Mouse (Mus musculus): ENCODE measurements at regions not wholly inside any gene's neighbourhood (a gene's known extent, or its start where the extent isn't known, plus 50 kb on each side); places are given as distances from the start of the nearest gene placed in this dataset.

DNA sequence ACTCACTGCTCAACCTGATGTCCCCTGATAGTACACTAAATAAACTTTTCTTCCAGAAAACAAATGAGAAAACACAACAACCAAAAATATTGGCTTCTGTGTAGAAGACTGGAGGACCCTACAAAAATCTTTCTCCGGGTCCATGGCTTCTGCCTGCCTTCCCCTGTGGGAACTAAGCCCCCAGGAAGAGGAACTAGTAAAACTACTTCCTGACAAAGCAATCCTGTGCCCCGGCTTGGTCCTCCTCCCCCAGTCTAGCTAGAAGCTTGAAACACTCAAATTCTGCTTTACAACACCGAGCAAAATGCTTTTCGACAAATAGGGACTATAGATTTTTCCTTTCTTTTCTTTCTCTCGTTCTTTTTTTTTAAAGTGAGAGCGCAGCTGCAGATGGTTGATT, 51.3 kb upstream of the Mki67 start:
- Histone ChIP-seq H3K36me3 (ENCODE audit: control insufficient read depth, insufficient read depth, low read length) (no peaks in the 10 kb centered on the region), H3K27ac (no peak overlapping the region), H3K27me3 (ENCODE audit: control insufficient read depth, insufficient read depth, low read length) (no peaks in the 10 kb centered on the region), H3K79me2 (replicated peaks; ENCODE audit: control insufficient read depth, insufficient read depth, low read length) (no peaks in the 10 kb centered on the region), H3K9ac (ENCODE audit: low read depth, low read length) (no peak overlapping the region), H3K4me3 (no peak overlapping the region), H3K4me1 (ENCODE audit: control insufficient read depth, insufficient read depth, low read length) (no peaks in the 10 kb centered on the region)
- WGBS, result 64% methylated on average over 6 of the region's 6 CpGs
- no peak for DNase-seq
- TF ChIP-seq EP300 (IDR thresholded peaks at IDR 0.05; ENCODE audit: insufficient read depth, low read depth, low read length) (no peak), POLR2A (IDR thresholded peaks at IDR 0.05; ENCODE audit: insufficient read depth, low read depth, low read length) (no peak), CTCF (IDR thresholded peaks at IDR 0.05) (no peak)
- intact Hi-C loops (cut with DNase I), result no loop called here

DNA sequence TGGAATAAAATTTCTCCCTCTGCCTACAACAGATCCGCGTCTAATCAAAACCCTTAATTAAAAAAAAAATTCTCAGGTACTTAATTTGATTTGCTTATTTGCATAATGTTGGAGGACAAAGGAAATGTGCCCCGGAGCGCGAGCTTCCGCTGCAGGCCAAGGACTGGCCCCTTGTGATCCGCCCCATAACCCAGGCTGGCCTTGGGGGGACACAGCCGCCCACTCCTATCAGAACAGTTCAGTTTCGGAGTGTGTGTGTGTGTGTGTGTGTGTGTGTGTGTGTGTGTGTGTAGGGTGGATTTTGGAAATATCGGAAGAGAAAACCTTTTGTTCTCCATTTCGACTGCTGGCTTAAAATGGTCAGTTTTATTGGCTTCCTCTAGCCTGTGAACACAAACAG, 51.9 kb upstream of the Mki67 start:
- no peak for DNase-seq
- Histone ChIP-seq H3K79me2 (replicated peaks; ENCODE audit: control insufficient read depth, insufficient read depth, low read length) (no peaks in the 10 kb centered on the region), H3K9ac (ENCODE audit: low read depth, low read length) (no peak overlapping the region), H3K4me3 (no peak overlapping the region), H3K27me3 (ENCODE audit: control insufficient read depth, insufficient read depth, low read length) (no peaks in the 10 kb centered on the region), H3K27ac (no peak overlapping the region), H3K36me3 (ENCODE audit: control insufficient read depth, insufficient read depth, low read length) (no peaks in the 10 kb centered on the region), H3K4me1 (ENCODE audit: control insufficient read depth, insufficient read depth, low read length) (no peaks in the 10 kb centered on the region)
- WGBS, result 90% methylated on average over 11 of the region's 11 CpGs
- TF ChIP-seq EP300 (IDR thresholded peaks at IDR 0.05; ENCODE audit: insufficient read depth, low read depth, low read length) (no peak), POLR2A (IDR thresholded peaks at IDR 0.05; ENCODE audit: insufficient read depth, low read depth, low read length) (no peak), CTCF (IDR thresholded peaks at IDR 0.05) (no peak)
- intact Hi-C loops (cut with DNase I), result no loop called here

DNA sequence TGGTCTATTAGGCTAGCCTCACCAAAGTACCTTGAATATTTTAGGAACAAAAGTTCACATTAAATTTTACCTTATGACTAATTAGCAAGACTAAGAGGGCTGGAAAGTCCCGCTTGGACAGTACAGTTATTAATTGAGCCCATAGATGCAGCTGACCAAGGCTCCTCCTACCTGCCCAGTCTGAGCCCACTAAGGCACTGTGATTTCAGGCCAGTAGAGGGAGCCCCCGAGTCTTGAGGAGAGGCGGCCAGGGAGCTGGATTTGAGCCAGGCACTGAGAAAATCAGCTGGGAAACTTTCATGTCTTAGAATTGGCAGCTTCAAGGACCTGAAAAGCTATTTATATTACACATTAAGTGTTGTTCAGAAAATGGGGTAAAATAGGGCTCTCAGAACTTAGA, 52.4 kb upstream of the Mki67 start:
- Histone ChIP-seq H3K79me2 (replicated peaks; ENCODE audit: control insufficient read depth, insufficient read depth, low read length) (no peaks in the 10 kb centered on the region), H3K4me1 (ENCODE audit: control insufficient read depth, insufficient read depth, low read length) (no peaks in the 10 kb centered on the region), H3K27me3 (ENCODE audit: control insufficient read depth, insufficient read depth, low read length) (no peaks in the 10 kb centered on the region), H3K4me3 (no peak overlapping the region), H3K9ac (ENCODE audit: low read depth, low read length) (no peak overlapping the region), H3K36me3 (ENCODE audit: control insufficient read depth, insufficient read depth, low read length) (no peaks in the 10 kb centered on the region), H3K27ac (no peak overlapping the region)
- intact Hi-C loops (cut with DNase I), result no loop called here
- TF ChIP-seq POLR2A (IDR thresholded peaks at IDR 0.05; ENCODE audit: insufficient read depth, low read depth, low read length) (no peak), CTCF (IDR thresholded peaks at IDR 0.05) (peak; percentile 98), EP300 (IDR thresholded peaks at IDR 0.05; ENCODE audit: insufficient read depth, low read depth, low read length) (no peak)
- peak; percentile 84 to 89 for DNase-seq
- 8% methylated on average over 3 of the region's 3 CpGs for WGBS

DNA sequence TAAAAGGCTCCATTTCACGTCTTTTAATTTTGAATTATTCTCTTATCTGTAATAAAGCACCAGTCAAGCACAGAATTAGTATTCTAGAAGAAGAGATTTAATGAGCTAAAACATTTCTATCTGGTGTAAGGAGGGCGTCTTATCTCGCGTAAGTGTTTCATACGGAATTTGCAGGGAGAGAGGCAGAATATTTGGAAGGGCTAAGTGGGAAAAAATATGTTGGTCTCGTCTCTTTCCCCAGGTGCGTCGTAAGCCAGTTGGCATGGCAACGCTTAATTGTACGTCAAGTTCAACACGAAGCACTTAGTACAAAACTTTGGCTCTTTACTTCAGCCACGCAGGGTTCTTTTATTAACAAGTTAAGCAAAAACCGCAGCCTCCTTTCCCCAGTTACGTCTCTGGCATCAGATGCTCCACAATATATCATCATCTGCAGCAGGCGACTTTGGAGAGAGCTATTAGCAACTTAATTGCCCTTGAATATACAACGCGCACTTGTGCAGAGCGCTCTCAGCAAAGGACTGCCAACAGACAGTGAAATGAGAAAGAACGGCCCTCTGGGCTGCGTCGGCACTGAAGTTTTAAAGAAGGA, 53.0 kb upstream of the Mki67 start:
- H3K4me1 ChIP-seq (ENCODE audit: control insufficient read depth, insufficient read depth, low read length), result no peaks in the 10 kb centered on the region
- H3K27ac ChIP-seq, result no peak overlapping the region
- H3K4me3 ChIP-seq, result no peak overlapping the region
- TF ChIP-seq CTCF (IDR thresholded peaks at IDR 0.05), result no peak
- TF ChIP-seq EP300 (IDR thresholded peaks at IDR 0.05; ENCODE audit: insufficient read depth, low read depth, low read length), result no peak
- TF ChIP-seq POLR2A (IDR thresholded peaks at IDR 0.05; ENCODE audit: insufficient read depth, low read depth, low read length), result no peak
- 73% methylated on average over 21 of the region's 21 CpGs for WGBS
- H3K9ac ChIP-seq (ENCODE audit: low read depth, low read length), result no peak overlapping the region
- H3K27me3 ChIP-seq (ENCODE audit: control insufficient read depth, insufficient read depth, low read length), result no peaks in the 10 kb centered on the region
- H3K36me3 ChIP-seq (ENCODE audit: control insufficient read depth, insufficient read depth, low read length), result no peaks in the 10 kb centered on the region
- no peaks in the 10 kb centered on the region for H3K79me2 ChIP-seq (replicated peaks; ENCODE audit: control insufficient read depth, insufficient read depth, low read length)
- DNase-seq, result no peak
- intact Hi-C loops (cut with DNase I), result no loop called here

DNA sequence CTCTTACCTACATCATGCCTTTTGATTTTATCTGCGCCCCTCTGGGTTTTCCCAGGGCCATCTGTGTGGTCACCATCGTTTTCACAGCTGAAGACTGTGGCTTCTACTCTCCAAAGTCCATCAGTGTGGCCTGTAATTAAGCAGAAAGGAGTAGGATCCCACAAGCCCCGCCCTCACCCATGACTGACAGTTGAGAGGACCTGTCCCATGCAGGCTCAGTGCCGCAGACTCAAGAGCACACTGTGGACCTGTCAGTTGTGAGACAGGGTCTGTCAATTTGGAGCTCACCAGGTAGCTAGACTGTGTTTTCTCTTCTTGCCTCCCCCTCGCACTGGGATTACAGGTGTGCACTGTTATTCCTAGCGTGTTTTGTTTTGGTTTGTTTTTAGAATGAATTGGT, 53.9 kb upstream of the Mki67 start:
- Histone ChIP-seq H3K36me3 (ENCODE audit: control insufficient read depth, insufficient read depth, low read length) (no peaks in the 10 kb centered on the region), H3K79me2 (replicated peaks; ENCODE audit: control insufficient read depth, insufficient read depth, low read length) (no peaks in the 10 kb centered on the region), H3K27ac (no peak overlapping the region), H3K4me3 (no peak overlapping the region), H3K4me1 (ENCODE audit: control insufficient read depth, insufficient read depth, low read length) (no peaks in the 10 kb centered on the region), H3K27me3 (ENCODE audit: control insufficient read depth, insufficient read depth, low read length) (no peaks in the 10 kb centered on the region), H3K9ac (ENCODE audit: low read depth, low read length) (no peak overlapping the region)
- no peak for TF ChIP-seq EP300 (IDR thresholded peaks at IDR 0.05; ENCODE audit: insufficient read depth, low read depth, low read length)
- no peak for TF ChIP-seq POLR2A (IDR thresholded peaks at IDR 0.05; ENCODE audit: insufficient read depth, low read depth, low read length)
- no peak for TF ChIP-seq CTCF (IDR thresholded peaks at IDR 0.05)
- intact Hi-C loops (cut with DNase I), result no loop called here
- DNase-seq, result no peak
- WGBS, result 64% methylated on average over 6 of the region's 6 CpGs

DNA sequence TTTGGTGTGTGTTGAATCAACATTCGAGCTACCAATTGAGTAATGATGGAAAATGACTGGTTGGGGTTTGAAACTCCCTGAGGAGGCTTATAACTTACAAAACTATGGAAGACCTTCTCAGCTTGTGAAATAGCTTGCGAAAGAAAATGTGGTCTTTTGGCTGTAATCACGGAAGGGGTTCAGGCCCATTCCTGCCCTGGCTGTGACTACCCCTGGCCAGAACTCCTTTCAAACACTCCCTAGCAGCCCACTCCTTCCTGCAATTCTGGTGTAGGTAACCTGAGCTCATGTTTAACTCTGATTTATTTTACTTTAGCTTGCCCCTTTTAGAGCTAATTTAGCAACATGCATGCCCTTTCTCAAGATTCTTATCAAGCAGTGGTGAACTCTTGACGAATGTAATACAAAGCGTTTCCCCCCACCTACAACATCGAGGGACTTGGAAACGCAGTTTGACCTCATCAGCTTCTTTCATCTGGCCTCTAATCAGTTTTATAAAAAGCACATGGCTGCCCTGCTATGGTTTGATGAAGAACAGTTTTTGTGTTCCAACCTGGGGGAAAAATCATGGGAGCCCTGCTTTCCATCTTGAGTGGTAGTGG, 59.8 kb upstream of the Mki67 start:
- no peak overlapping the region for H3K4me3 ChIP-seq
- 67% methylated on average over 7 of the region's 7 CpGs for WGBS
- no peak for DNase-seq
- no peak overlapping the region for H3K27ac ChIP-seq
- no peaks in the 10 kb centered on the region for H3K36me3 ChIP-seq (ENCODE audit: control insufficient read depth, insufficient read depth, low read length)
- H3K79me2 ChIP-seq (replicated peaks; ENCODE audit: control insufficient read depth, insufficient read depth, low read length), result no peaks in the 10 kb centered on the region
- intact Hi-C loops (cut with DNase I), result no loop called here
- no peaks in the 10 kb centered on the region for H3K27me3 ChIP-seq (ENCODE audit: control insufficient read depth, insufficient read depth, low read length)
- TF ChIP-seq EP300 (IDR thresholded peaks at IDR 0.05; ENCODE audit: insufficient read depth, low read depth, low read length) (no peak), POLR2A (IDR thresholded peaks at IDR 0.05; ENCODE audit: insufficient read depth, low read depth, low read length) (no peak), CTCF (IDR thresholded peaks at IDR 0.05) (no peak)
- no peak overlapping the region for H3K9ac ChIP-seq (ENCODE audit: low read depth, low read length)
- H3K4me1 ChIP-seq (ENCODE audit: control insufficient read depth, insufficient read depth, low read length), result no peaks in the 10 kb centered on the region
